Mouse (Mus musculus): ENCODE results near the gene Atp1a2. TPM values are rescaled to one million over a fixed set of nuclear protein-coding genes. Genes with fewer than 3 reads are reported as not detected.

The Atp1a2 gene
- polyA plus RNA-seq, 2 experiments = 1.8 to 11.3 TPM

DNA sequence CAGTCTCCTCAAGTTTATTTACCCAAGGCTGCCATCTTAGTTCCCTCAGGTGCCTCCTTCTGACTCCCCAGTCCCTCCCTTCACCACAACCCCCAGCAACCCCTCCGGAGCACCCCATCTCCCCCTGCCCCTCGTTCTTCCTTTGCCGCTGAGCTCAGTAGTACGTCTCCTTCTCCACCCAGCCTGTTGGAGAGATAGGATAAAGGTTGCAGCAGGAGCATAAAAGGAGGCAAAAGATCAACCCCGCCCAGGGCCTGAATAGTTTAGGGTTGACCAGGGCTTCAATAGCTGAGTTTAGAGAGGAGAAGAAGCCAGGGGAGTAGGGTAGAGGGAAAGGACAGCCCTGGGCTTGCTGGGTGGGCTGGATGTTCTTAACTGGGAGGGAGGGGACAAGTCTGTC lies 23.3 kb downstream of the Atp1a2 start:
- ATAC-seq (ENCODE audit: low FRiP score, low read depth) = no peak
- no peak overlapping the region for H3K4me2 ChIP-seq (replicated peaks; ENCODE audit: low read depth, low read length, severe bottlenecking)

DNA sequence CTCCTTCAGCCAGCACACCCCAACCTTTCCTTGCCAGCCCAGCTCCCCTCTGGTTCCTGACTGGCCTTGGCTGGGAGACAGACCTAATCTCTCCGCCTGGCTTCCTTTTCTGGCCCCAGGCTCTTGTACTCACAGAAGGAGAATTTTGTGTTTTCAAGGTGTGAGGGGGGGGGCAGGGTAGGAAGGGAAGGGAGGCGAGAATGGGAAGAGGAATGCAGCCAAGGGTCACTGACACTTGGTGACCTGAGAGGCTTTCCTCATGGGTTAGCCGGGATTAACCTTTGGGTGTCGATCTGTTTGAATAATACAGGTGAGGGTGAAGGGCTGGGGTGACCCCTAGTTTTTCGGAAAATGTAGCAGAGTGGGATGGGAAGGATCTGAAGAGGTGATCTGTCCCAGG lies 23.7 kb downstream of the Atp1a2 start:
- Histone ChIP-seq H3K27me3 (ENCODE audit: control insufficient read depth, insufficient read depth, low read length) (no peaks in the 10 kb centered on the region), H3K36me3 (ENCODE audit: control insufficient read depth, insufficient read depth, low read length) (no peaks in the 10 kb centered on the region), H3K27ac (replicated peaks; ENCODE audit: low read depth, low read length) (no peak overlapping the region), H3K4me1 (ENCODE audit: control insufficient read depth, insufficient read depth, low read length) (no peaks in the 10 kb centered on the region), H3K4me2 (replicated peaks; ENCODE audit: low read depth, low read length, severe bottlenecking) (no peak overlapping the region), H3K9me3 (ENCODE audit: control insufficient read depth, low read length) (no peaks in the 10 kb centered on the region), H3K9ac (ENCODE audit: low read depth, low read length, severe bottlenecking) (no peak overlapping the region), H3K4me3 (replicated peaks; ENCODE audit: low read length) (no peak overlapping the region)
- no peak for TF ChIP-seq POLR2A (IDR thresholded peaks at IDR 0.05; ENCODE audit: borderline replicate concordance, extremely low read depth, insufficient read depth, insufficient read length)
- DNase-seq (ENCODE audit: low spot score) (no peak), ATAC-seq (ENCODE audit: low FRiP score, low read depth) (no peak)
- WGBS = 51% methylated on average over 5 of the region's 5 CpGs

More for the DNA sequence above, 23.3 kb downstream of the Atp1a2 start:
- TF ChIP-seq POLR2A (IDR thresholded peaks at IDR 0.05; ENCODE audit: borderline replicate concordance, extremely low read depth, insufficient read depth, insufficient read length) = no peak
- 84% methylated on average over 5 of the region's 5 CpGs for WGBS
- Histone ChIP-seq H3K9ac (ENCODE audit: low read depth, low read length, severe bottlenecking) (no peak overlapping the region), H3K4me1 (ENCODE audit: control insufficient read depth, insufficient read depth, low read length) (no peaks in the 10 kb centered on the region), H3K36me3 (ENCODE audit: control insufficient read depth, insufficient read depth, low read length) (no peaks in the 10 kb centered on the region), H3K9me3 (ENCODE audit: control insufficient read depth, low read length) (no peaks in the 10 kb centered on the region), H3K4me3 (replicated peaks; ENCODE audit: low read length) (no peak overlapping the region), H3K27me3 (ENCODE audit: control insufficient read depth, insufficient read depth, low read length) (no peaks in the 10 kb centered on the region), H3K27ac (replicated peaks; ENCODE audit: low read depth, low read length) (no peak overlapping the region)
- DNase-seq (ENCODE audit: low spot score) = no peak

DNA sequence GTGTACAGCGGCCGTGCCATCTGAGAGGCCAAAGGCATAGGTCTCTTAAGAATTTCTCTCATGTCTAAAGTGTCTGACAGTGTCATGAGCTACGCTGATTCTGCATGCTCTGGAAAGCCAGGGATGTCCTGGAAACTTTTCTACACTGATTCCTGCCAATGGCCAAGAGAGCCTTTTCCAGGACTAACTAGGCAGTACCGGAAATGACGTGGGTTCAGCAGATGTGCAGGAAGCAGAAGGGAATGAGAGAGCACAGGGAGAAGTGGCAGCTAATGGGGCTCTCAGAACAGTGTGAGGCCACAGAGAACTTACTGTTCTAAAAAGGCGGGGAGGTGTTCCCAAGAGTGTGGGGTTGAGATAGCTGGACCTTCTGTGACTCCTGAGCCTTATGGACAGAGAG lies 24.5 kb downstream of the Atp1a2 start:
- DNase-seq (ENCODE audit: low spot score) = no peak
- no peaks in the 10 kb centered on the region for H3K4me1 ChIP-seq (ENCODE audit: control insufficient read depth, insufficient read depth, low read length)
- H3K36me3 ChIP-seq (ENCODE audit: control insufficient read depth, insufficient read depth, low read length) = no peaks in the 10 kb centered on the region
- ATAC-seq (ENCODE audit: low FRiP score, low read depth) = no peak
- no peaks in the 10 kb centered on the region for H3K27me3 ChIP-seq (ENCODE audit: control insufficient read depth, insufficient read depth, low read length)
- H3K9me3 ChIP-seq (ENCODE audit: control insufficient read depth, low read length) = no peaks in the 10 kb centered on the region
- no peak overlapping the region for H3K9ac ChIP-seq (ENCODE audit: low read depth, low read length, severe bottlenecking)
- TF ChIP-seq POLR2A (IDR thresholded peaks at IDR 0.05; ENCODE audit: borderline replicate concordance, extremely low read depth, insufficient read depth, insufficient read length) = no peak
- no peak overlapping the region for H3K4me3 ChIP-seq (replicated peaks; ENCODE audit: low read length)
- no peak overlapping the region for H3K4me2 ChIP-seq (replicated peaks; ENCODE audit: low read depth, low read length, severe bottlenecking)
- whole genome bisulfite sequencing = 81% methylated on average over 6 of the region's 6 CpGs
- no peak overlapping the region for H3K27ac ChIP-seq (replicated peaks; ENCODE audit: low read depth, low read length)

DNA sequence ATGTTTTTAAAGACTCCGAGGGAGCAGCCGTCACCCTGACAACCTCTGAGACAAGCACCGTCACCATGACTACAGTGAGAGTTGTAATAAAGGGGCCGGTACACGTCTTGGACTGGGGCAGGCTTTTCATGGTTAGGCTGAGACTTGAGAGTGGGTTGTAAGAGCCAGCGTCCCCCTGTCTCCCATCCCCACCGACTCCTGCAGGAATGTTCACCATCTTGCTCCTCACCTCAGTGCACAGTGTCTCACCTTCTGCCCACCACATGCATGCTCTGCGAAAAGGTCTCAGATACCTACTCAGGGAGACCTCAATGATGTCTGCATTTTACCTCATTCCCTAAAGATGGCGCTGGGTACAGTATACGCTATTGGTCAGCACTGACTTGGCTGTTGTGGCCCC lies 26.1 kb downstream of the Atp1a2 start:
- TF ChIP-seq POLR2A (IDR thresholded peaks at IDR 0.05; ENCODE audit: borderline replicate concordance, extremely low read depth, insufficient read depth, insufficient read length) = no peak
- Histone ChIP-seq H3K4me3 (replicated peaks; ENCODE audit: low read length) (no peak overlapping the region), H3K9ac (ENCODE audit: low read depth, low read length, severe bottlenecking) (no peak overlapping the region), H3K9me3 (ENCODE audit: control insufficient read depth, low read length) (no peaks in the 10 kb centered on the region), H3K36me3 (ENCODE audit: control insufficient read depth, insufficient read depth, low read length) (no peaks in the 10 kb centered on the region), H3K27me3 (ENCODE audit: control insufficient read depth, insufficient read depth, low read length) (no peaks in the 10 kb centered on the region), H3K4me2 (replicated peaks; ENCODE audit: low read depth, low read length, severe bottlenecking) (no peak overlapping the region), H3K27ac (replicated peaks; ENCODE audit: low read depth, low read length) (no peak overlapping the region), H3K4me1 (ENCODE audit: control insufficient read depth, insufficient read depth, low read length) (no peaks in the 10 kb centered on the region)
- no peak; the same call in 1 of the 2 replicates for ATAC-seq (ENCODE audit: low FRiP score, low read depth)
- 66% methylated on average over 10 of the region's 10 CpGs for WGBS
- DNase-seq (ENCODE audit: low spot score) = no peak

DNA sequence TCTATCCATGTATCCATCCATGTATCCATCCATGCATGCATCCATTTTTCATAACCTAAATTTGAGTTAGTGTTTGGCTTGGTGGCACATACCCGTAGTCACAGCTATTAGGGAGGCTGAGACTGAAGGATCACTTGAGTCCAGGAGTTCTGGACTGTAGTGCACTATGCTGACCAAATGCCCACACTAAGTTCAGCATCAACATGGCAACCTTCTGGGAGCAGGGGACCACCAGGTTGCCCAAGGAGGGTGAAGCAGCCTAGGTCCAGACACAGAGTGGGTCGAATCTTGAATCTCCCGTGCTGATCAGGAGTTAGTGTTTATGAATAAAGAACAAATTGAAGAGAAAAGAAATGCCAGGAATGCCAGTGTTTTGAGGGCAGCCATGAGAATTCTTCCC lies 26.7 kb downstream of the Atp1a2 start:
- Histone ChIP-seq H3K27ac (replicated peaks; ENCODE audit: low read depth, low read length) (no peak overlapping the region), H3K9ac (ENCODE audit: low read depth, low read length, severe bottlenecking) (no peak overlapping the region), H3K4me1 (ENCODE audit: control insufficient read depth, insufficient read depth, low read length) (no peaks in the 10 kb centered on the region), H3K36me3 (ENCODE audit: control insufficient read depth, insufficient read depth, low read length) (no peaks in the 10 kb centered on the region), H3K4me3 (replicated peaks; ENCODE audit: low read length) (no peak overlapping the region), H3K9me3 (ENCODE audit: control insufficient read depth, low read length) (no peaks in the 10 kb centered on the region), H3K27me3 (ENCODE audit: control insufficient read depth, insufficient read depth, low read length) (no peaks in the 10 kb centered on the region), H3K4me2 (replicated peaks; ENCODE audit: low read depth, low read length, severe bottlenecking) (no peak overlapping the region)
- TF ChIP-seq POLR2A (IDR thresholded peaks at IDR 0.05; ENCODE audit: borderline replicate concordance, extremely low read depth, insufficient read depth, insufficient read length) = no peak
- DNase-seq (ENCODE audit: low spot score) = no peak
- ATAC-seq (ENCODE audit: low FRiP score, low read depth) = no peak
- WGBS = 85% methylated on average over 3 of the region's 3 CpGs

DNA sequence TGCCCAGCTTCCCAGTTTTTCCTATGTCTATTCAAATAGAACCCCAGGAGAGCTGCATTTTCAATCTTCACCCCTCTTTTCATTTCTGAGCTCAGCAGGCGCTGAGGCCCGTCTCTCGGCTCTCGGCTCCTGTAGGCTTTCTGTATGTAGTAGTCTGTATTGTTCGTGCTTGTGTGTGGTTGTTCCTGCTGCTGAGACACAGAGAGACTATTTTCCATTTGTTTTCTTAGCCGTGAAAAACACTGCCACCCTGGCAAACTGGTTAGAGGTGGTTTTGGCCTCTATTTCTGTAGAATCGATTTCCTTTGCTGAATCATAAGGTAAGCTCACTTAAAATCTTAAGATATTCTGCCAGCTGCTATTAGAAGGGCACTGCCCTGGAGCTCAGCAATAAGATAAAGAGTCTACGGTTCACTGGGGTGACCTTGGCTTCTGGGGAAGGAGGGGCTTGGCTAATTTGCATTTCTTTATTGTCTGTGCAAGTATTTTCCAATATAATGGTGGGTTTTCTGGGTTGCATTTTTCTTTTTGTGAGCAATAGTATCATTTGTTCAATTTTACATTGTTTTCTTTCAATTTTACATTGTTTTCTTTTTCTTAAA lies 36.3 kb downstream of the Atp1a2 start, which contains the start of gene Igsf8:
TSS of gene Igsf8 (plus strand) at position 165 of the 602 bp plus-strand sequence.
- no peak within 1 kb of the TSS for H3K27ac ChIP-seq (replicated peaks; ENCODE audit: low read depth, low read length)
- WGBS = 72% methylated on average over 8 of the region's 8 CpGs

More for the DNA sequence above, 36.3 kb downstream of the Atp1a2 start, which contains the start of gene Igsf8:
- H3K27me3 ChIP-seq (ENCODE audit: control insufficient read depth, insufficient read depth, low read length) = no peaks in the 10 kb centered on the region
- no peaks in the 10 kb centered on the region for H3K36me3 ChIP-seq (ENCODE audit: control insufficient read depth, insufficient read depth, low read length)
- H3K9ac ChIP-seq (ENCODE audit: low read depth, low read length, severe bottlenecking) = no peak within 1 kb of the TSS
- no peak for DNase-seq (ENCODE audit: low spot score)
- no peaks in the 10 kb centered on the region for H3K9me3 ChIP-seq (ENCODE audit: control insufficient read depth, low read length)
- H3K4me2 ChIP-seq (replicated peaks; ENCODE audit: low read depth, low read length, severe bottlenecking) = no peak within 1 kb of the TSS
- TF ChIP-seq POLR2A (IDR thresholded peaks at IDR 0.05; ENCODE audit: borderline replicate concordance, extremely low read depth, insufficient read depth, insufficient read length) = no peak
- ATAC-seq (ENCODE audit: low FRiP score, low read depth) = no peak
- no peaks in the 10 kb centered on the region for H3K4me1 ChIP-seq (ENCODE audit: control insufficient read depth, insufficient read depth, low read length)
- H3K4me3 ChIP-seq (replicated peaks; ENCODE audit: low read length) = no peak within 1 kb of the TSS
